Mouse (Mus musculus) kidney, postnatal 10 days (tissue): ENCODE measurements around the gene Naa15.
"Not testable (repeated sequence)": the region's sequence is repeated elsewhere in the genome, so short reads cannot be mapped to it uniquely, and the experiment has no call there.

Source experiments
- DNase-seq: peaks from one replicate; pipeline ENCODE4 v3.0.0; 2021; ENCODE audit warnings: mixed read lengths

Gene Naa15

GRCm38 (mm10) chr3:51415098-51416072 is at the start of gene Naa15:
Naa15 (plus strand) TSS chr3:51415148.
- DNase-seq: peak; percentile 97

GRCm38 (mm10) chr3:51365517-51365882 is 49.4 kb upstream of the Naa15 start:
- no peak for DNase-seq

GRCm38 (mm10) chr3:51366926-51367325 is 48.0 kb upstream of the Naa15 start:
- DNase-seq: no peak

- DNase-seq: no peak
These were observed 46.9 kb upstream of the Naa15 start for GRCm38 (mm10) chr3:51368011-51368410.

GRCm38 (mm10) chr3:51371826-51372225 is 43.1 kb upstream of the Naa15 start:
- DNase-seq: no peak

- DNase-seq: no peak
These were observed 42.1 kb upstream of the Naa15 start for GRCm38 (mm10) chr3:51372883-51373282.

- no peak for DNase-seq
These were observed 41.4 kb upstream of the Naa15 start for GRCm38 (mm10) chr3:51373544-51373943.

GRCm38 (mm10) chr3:51375307-51376265 is 39.4 kb upstream of the Naa15 start:
- peak; percentile 80 for DNase-seq

- DNase-seq: peak; percentile 54
These were observed 36.9 kb upstream of the Naa15 start for GRCm38 (mm10) chr3:51377878-51378664.

GRCm38 (mm10) chr3:51378665-51378946 is 36.3 kb upstream of the Naa15 start:
- no peak for DNase-seq

GRCm38 (mm10) chr3:51379786-51380659 is 34.9 kb upstream of the Naa15 start:
- peak; percentile 56 for DNase-seq

- no peak for DNase-seq
These were observed 34.3 kb upstream of the Naa15 start for GRCm38 (mm10) chr3:51380660-51381014.

- no peak for DNase-seq
These were observed 31.5 kb upstream of the Naa15 start for GRCm38 (mm10) chr3:51383409-51383808.

- DNase-seq: peak; percentile 47
These were observed 28.4 kb upstream of the Naa15 start for GRCm38 (mm10) chr3:51386441-51387133.

- no peak for DNase-seq
These were observed 27.9 kb upstream of the Naa15 start for GRCm38 (mm10) chr3:51387134-51387451.

GRCm38 (mm10) chr3:51387868-51388381 is 27.0 kb upstream of the Naa15 start:
- DNase-seq: peak; percentile 55

- no peak for DNase-seq
These were observed 26.0 kb upstream of the Naa15 start for GRCm38 (mm10) chr3:51388904-51389303.

- no peak for DNase-seq
These were observed 23.9 kb upstream of the Naa15 start for GRCm38 (mm10) chr3:51391095-51391494.

GRCm38 (mm10) chr3:51391591-51391990 is 23.4 kb upstream of the Naa15 start:
- no peak for DNase-seq

- DNase-seq: not testable (repeated sequence)
These were observed 21.9 kb upstream of the Naa15 start for GRCm38 (mm10) chr3:51393018-51393417.

GRCm38 (mm10) chr3:51393651-51394050 is 21.3 kb upstream of the Naa15 start:
- no peak for DNase-seq
